Mouse (Mus musculus) liver, adult 2 months (tissue): ENCODE measurements around the gene Mknk1.

Experiments used
- CTCF ChIP-seq: fragments of 200-500 bp; IDR thresholded peaks from 2 replicates; pipeline ENCODE4 v1.5.1; 2011; ENCODE audit warnings: low read depth, low read length, control low read depth
- POLR2A ChIP-seq: fragments of 200-500 bp; IDR thresholded peaks from 2 replicates; pipeline ENCODE4 v1.6.1; 2011; ENCODE audit warnings: low read length, control low read depth; ENCODE audit not compliant: insufficient read depth; ENCODE audit errors: extremely low read depth

DNA sequence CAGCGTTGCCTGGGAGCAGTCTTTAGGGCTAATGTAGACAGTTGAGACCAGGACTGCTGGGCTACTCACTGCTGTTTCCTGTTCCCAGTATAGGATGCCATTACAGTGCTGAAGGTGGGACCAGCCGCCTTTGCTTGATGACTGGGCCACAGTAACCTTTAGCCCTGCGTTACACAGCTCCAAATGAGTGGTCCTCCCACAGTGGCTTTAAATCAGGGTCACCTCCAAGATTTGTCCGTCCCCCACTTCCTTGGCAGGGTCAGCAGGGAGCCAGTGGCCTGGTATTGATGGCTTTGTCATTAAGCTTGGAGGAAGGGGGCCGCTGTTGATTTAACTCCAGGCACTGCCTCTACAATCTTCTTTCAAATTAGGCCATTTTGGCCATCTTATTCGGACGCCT, 24.4 kb downstream of the Mknk1 start:
- TF ChIP-seq CTCF (no peak), POLR2A (no peak)
